Mouse (Mus musculus) liver, postnatal 0 days (tissue): Measurements from ENCODE around the gene Sidt1. TPM values are rescaled to one million over a fixed set of nuclear protein-coding genes. Genes with fewer than 3 reads are reported as not detected.

Experiments
- ATAC-seq: fragments of 200-750 bp; cut with Nextera tagmentation; 2 replicates; pipeline ENCODE4 v1.8.0; 2017; ENCODE audit warnings: mild to moderate bottlenecking, moderate library complexity
- DNase-seq: peaks from one replicate; pipeline ENCODE4 v3.0.0-alpha.2; 2016
- H3K27ac ChIP-seq: fragments of 300-500 bp; sonication (generic); 2 replicates; pipeline ENCODE4 v1.5.1; 2014; ENCODE audit warnings: antibody characterized with exemption, moderate library complexity, mild to moderate bottlenecking, low read depth
- H3K27me3 ChIP-seq: fragments of 300-500 bp; sonication (generic); 2 replicates; pipeline ENCODE4 v1.6.1; 2014; ENCODE audit warnings: low read length, control low read depth, mixed read lengths; ENCODE audit not compliant: insufficient read depth
- H3K36me3 ChIP-seq: fragments of 300-500 bp; sonication (generic); replicated peaks from 2 replicates; pipeline ENCODE4 v1.6.1; 2014; ENCODE audit warnings: mild to moderate bottlenecking, control low read depth, low read length, moderate library complexity, mixed read lengths; ENCODE audit not compliant: insufficient read depth
- H3K4me1 ChIP-seq: fragments of 300-500 bp; sonication (generic); 2 replicates; pipeline ENCODE4 v1.6.1; 2014; ENCODE audit warnings: antibody characterized with exemption, mild to moderate bottlenecking, control low read depth; ENCODE audit not compliant: insufficient read depth
- H3K4me2 ChIP-seq: fragments of 300-500 bp; sonication (generic); 2 replicates; pipeline ENCODE4 v1.6.1; 2014; ENCODE audit warnings: low read depth, mild to moderate bottlenecking, low read length, moderate library complexity, mixed read lengths
- H3K4me3 ChIP-seq: fragments of 300-500 bp; sonication (generic); 2 replicates; pipeline ENCODE4 v1.5.1; 2014; ENCODE audit warnings: low read depth, low read length
- H3K9ac ChIP-seq: fragments of 300-500 bp; sonication (generic); replicated peaks from 2 replicates; pipeline ENCODE4 v1.6.1; 2014; ENCODE audit warnings: mild to moderate bottlenecking, moderate library complexity
- H3K9me3 ChIP-seq: fragments of 300-500 bp; sonication (generic); 2 replicates; pipeline ENCODE4 v1.6.1; 2016; ENCODE audit warnings: mild to moderate bottlenecking, control low read depth, low read length, mixed read lengths
- CTCF ChIP-seq: sonication (generic); IDR thresholded peaks from 2 replicates; pipeline ENCODE4 v1.5.1; 2016; ENCODE audit warnings: antibody characterized with exemption, low read depth
- EP300 ChIP-seq: IDR thresholded peaks from 2 replicates; pipeline ENCODE4 v1.6.1; 2016; ENCODE audit warnings: antibody characterized with exemption, low read depth, mild to moderate bottlenecking
- WGBS: fragments of 180-500 bp; shearing (Covaris S2); extraction: QIAGEN DNeasy Blood & Tissue Kit; methylation state at CpG from one replicate; pipeline ENCODE4 v1.1.7; 2014; ENCODE audit not compliant: insufficient replicate concordance; 5-methylcytosine and 5-hydroxymethylcytosine counted together
- polyA plus RNA-seq: library from polyadenylated mRNA; unstranded; fragments of >200 nt; fragmentation: Nextera tagmentation; extraction: Ambion mirVana; gene quantifications from 2 replicates; pipeline ENCODE4 v1.2.1, GENCODE M21; 2015

Gene Sidt1
- polyA plus RNA-seq, 1 experiment from 2014 or later, result 0.02 TPM

- no peaks in the 10 kb centered on the region for H3K9me3 ChIP-seq
- no peak overlapping the region for H3K9ac ChIP-seq
- DNase-seq (no peak), ATAC-seq (no peak)
- no peak overlapping the region for H3K27ac ChIP-seq
- no peak overlapping the region for H3K4me2 ChIP-seq
- H3K4me1 ChIP-seq, result no peaks in the 10 kb centered on the region
- H3K36me3 ChIP-seq, result no peaks in the 10 kb centered on the region
- 82% methylated on average over 13 of the region's 13 CpGs for WGBS
- TF ChIP-seq CTCF (no peak), EP300 (no peak)
- no peaks in the 10 kb centered on the region for H3K27me3 ChIP-seq
- no peak overlapping the region for H3K4me3 ChIP-seq
Observed at GRCm38 (mm10) chr16:44226706-44227291, 106.2 kb downstream of the Sidt1 start.

DNA sequence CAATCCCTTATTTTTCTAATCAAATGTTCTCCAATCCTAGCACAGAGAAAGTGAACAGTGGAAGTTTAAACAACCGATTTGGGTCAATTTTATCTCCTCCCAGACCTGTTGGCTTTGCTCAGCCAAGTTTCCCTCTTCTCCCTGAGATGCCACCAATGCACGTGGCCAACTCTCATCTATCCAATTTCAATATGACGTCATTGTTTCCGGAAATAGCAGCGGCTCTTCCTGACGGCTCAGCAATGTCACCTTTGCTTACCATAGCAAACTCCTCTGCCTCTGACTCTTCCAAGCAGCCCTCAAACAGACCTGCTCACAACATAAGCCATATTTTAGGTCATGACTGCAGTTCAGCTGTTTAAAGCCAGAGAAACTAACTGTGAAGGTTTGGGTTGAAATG lies 111.5 kb downstream of the Sidt1 start:
- H3K27ac ChIP-seq, result no peak overlapping the region
- DNase-seq (no peak), ATAC-seq (no peak)
- 78% methylated on average over 6 of the region's 6 CpGs for WGBS
- no peaks in the 10 kb centered on the region for H3K27me3 ChIP-seq
- TF ChIP-seq EP300 (no peak), CTCF (no peak)
- no peak overlapping the region for H3K4me2 ChIP-seq
- no peaks in the 10 kb centered on the region for H3K9me3 ChIP-seq
- no peaks in the 10 kb centered on the region for H3K4me1 ChIP-seq
- H3K4me3 ChIP-seq, result no peak overlapping the region
- peaks cover 22% of the 10 kb centered on the region for H3K36me3 ChIP-seq
- no peak overlapping the region for H3K9ac ChIP-seq

DNA sequence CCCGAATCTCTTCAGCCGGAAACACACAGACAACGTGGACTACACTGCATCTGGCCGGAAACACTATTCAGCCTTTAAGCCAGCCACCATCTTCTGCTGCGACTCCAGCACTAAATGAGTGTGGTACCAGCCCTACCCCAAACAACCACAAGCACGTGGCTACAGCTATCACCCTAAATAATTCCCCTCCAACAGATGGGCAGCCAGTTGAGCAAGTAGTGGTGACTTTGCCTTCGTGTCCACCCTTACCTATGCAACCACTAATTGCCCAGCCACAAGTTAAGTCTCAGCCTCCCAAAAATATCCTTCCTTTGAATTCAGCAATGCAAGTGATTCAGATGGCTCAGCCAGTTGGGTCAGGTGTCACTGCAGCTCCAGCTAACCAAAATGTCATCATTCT lies 116.6 kb downstream of the Sidt1 start:
- Histone ChIP-seq H3K36me3 (peaks cover 62% of the 10 kb centered on the region), H3K9ac (no peak overlapping the region), H3K27me3 (no peaks in the 10 kb centered on the region), H3K27ac (no peak overlapping the region), H3K9me3 (no peaks in the 10 kb centered on the region), H3K4me3 (no peak overlapping the region), H3K4me1 (no peaks in the 10 kb centered on the region), H3K4me2 (no peak overlapping the region)
- no peak for DNase-seq
- TF ChIP-seq EP300, result no peak
- no peak for TF ChIP-seq CTCF
- no peak for ATAC-seq
- WGBS, result 89% methylated on average over 7 of the region's 7 CpGs

DNA sequence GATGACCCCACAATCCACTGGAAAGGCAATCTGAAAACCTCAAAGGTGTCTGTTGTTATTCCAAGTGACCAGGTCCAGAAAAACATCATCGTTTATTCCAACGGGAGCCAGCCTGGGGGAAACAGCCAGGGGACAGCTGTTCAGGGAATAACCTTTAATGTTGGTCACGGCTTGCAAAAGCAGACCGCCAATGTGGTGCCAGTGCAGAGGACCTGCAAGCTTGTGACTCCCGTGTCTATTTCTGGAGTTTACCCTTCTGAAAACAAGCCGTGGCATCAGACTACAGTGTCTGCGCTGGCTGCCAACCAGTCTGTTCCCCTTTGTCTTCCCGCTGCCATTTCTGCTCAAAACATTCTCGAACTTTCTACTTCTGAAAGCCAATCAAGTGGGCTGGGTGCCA lies 117.5 kb downstream of the Sidt1 start:
- Histone ChIP-seq H3K4me2 (no peak overlapping the region), H3K4me1 (no peaks in the 10 kb centered on the region), H3K9me3 (no peaks in the 10 kb centered on the region), H3K27me3 (no peaks in the 10 kb centered on the region), H3K4me3 (no peak overlapping the region), H3K9ac (no peak overlapping the region), H3K27ac (no peak overlapping the region), H3K36me3 (peaks cover 65% of the 10 kb centered on the region)
- ATAC-seq, result no peak
- TF ChIP-seq CTCF (no peak), EP300 (no peak)
- DNase-seq, result no peak
- 91% methylated on average over 9 of the region's 9 CpGs for WGBS

DNA sequence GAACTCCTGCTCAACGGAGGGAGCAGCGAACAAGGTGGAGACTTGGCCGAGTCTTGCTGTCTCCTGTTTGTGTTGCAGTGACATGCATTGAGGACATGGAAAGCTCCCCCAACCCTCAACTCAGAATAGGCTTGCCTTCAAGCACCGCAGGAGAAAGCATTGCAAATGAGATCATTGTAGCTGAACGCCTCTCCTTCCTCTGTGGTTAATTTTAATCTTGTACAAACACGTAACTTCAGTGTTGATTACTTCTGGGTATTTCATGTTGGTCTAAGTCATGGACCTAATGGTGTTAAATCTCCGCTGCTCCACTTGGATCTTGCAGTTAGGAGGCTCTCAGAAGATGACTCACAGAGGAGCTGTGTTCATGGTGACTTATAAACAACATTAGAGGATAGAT lies 120.3 kb downstream of the Sidt1 start:
- no peak for ATAC-seq
- H3K27ac ChIP-seq, result no peak overlapping the region
- no peak for DNase-seq
- no peaks in the 10 kb centered on the region for H3K27me3 ChIP-seq
- H3K9me3 ChIP-seq, result no peaks in the 10 kb centered on the region
- H3K9ac ChIP-seq, result no peak overlapping the region
- no peak overlapping the region for H3K4me3 ChIP-seq
- peaks cover 66% of the 10 kb centered on the region for H3K36me3 ChIP-seq
- 93% methylated on average over 7 of the region's 7 CpGs for whole genome bisulfite sequencing
- H3K4me2 ChIP-seq, result no peak overlapping the region
- no peaks in the 10 kb centered on the region for H3K4me1 ChIP-seq
- TF ChIP-seq EP300, result no peak
- TF ChIP-seq CTCF, result no peak

DNA sequence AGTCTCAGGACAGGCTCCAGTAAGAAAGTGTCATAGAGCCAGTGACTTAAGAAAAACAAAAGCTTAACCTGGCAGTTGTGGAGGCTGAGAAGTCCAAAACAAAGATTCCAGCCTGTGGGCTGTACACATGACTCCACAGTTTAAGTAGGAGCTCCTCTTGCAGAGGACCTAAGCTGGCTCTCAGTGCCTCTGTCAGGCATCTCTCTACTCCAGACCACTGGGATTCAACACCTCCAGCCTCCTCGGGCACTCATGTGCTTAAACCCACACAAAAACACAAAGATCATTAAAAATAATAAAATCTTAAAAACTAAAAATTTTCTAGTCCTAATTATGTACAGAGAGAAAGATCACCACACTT lies 122.0 kb downstream of the Sidt1 start:
- no peak for ATAC-seq
- TF ChIP-seq EP300, result no peak
- TF ChIP-seq CTCF, result no peak
- H3K27ac ChIP-seq, result no peak overlapping the region
- no peaks in the 10 kb centered on the region for H3K27me3 ChIP-seq
- no peaks in the 10 kb centered on the region for H3K4me1 ChIP-seq
- no peak overlapping the region for H3K4me3 ChIP-seq
- H3K4me2 ChIP-seq, result no peak overlapping the region
- no peak overlapping the region for H3K9ac ChIP-seq
- H3K9me3 ChIP-seq, result no peaks in the 10 kb centered on the region
- H3K36me3 ChIP-seq, result peaks cover 66% of the 10 kb centered on the region
- WGBS, result 83% methylated on average over 1 of the region's 1 CpGs
- DNase-seq, result no peak
